Mouse (Mus musculus): ENCODE data around the gene H2al1m. TPM values are rescaled to one million over a fixed set of nuclear protein-coding genes. Genes with fewer than 3 reads are reported as not detected.
A peak's percentile ranks its signal among the peaks of the same experiment; 100 is the strongest.
"Not testable (repeated sequence)": the region's sequence is repeated elsewhere in the genome, so short reads cannot be mapped to it uniquely, and the experiment has no call there.

Gene H2al1m
- total RNA-seq (2021) = 1 to 10 TPM in 1 of 2 experiments, not detected in 1; 1.4 TPM
- long read RNA-seq, experiment 1 = 0 reads
- long read RNA-seq, experiment 2 = 0 reads

DNA sequence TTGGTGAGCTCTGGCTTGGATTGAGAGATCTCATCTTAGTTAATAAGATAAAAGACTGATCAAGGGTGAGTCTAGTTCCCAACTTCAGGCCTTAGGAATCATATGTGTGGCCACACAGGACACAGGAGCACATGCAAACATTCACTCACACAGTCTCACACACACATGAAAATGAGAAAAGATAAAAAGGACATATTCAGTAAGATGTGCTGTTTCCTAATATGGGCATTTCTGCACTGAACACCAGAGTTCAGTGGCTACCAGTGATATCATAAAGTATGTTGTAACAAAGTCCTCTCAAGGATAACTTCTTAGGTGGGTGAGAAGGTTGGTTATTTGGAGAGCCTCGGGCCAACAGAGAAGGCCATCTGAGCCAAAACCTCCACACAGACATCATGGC, at the start of gene H2al1m:
H2al1m (plus strand) TSS at position 301 of the 400 bp plus-strand sequence.
- DNase-seq (ENCODE audit: low spot score in 2 of 2) = not testable (repeated sequence)

GRCm38 (mm10) chrX:9240737-9241591, 42.6 kb upstream of the H2al1m start:
- DNase-seq (ENCODE audit: low spot score in 2 of 2) = peak in 1 of 2 experiments; percentile 41

DNA sequence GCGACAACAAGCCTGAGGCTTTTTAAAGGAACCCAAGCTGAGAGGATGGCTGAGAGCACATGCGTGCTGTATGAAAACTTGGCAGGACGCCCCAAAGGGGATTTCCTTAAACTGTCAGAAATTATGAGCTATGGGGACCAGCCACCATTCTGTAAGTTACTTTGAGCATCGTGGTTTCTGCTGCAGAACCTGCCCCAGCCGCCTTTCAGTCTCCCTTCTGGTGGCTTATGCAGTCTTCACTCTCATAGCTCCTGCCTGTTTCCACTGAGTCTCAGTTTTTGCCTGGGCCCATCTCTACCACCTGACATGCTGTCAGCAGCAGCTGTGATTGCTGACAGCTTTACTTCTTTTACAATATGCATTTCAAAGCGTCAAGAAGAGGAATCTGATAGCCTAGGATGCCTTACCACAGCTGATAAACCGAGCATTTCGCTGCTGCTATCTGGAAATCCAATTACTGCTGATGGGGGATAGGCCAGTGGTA, 40.1 kb upstream of the H2al1m start:
- DNase-seq (ENCODE audit: low spot score in 2 of 2) = no peak

- DNase-seq (ENCODE audit: low spot score in 2 of 2) = no peak
Measured at GRCm38 (mm10) chrX:9244603-9245336, 38.8 kb upstream of the H2al1m start.

DNA sequence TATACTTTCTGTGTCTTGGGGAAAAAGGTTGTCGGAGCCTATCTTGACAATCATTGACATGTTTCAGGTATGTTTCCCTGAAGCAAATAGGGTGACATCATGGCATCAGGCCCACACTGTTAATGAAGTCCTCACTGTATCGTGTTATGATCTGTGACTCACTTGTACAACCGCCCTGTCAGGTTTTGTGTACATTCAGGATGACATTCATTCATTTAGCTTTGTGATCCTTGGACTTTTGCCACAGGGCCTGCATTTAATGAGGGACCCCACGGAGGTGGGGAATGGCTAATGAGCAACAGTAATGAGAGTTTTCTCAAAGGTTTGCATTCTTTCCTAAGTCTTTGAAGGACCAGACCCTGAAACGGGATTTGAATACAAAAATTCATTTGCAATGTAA, 34.7 kb upstream of the H2al1m start:
- no peak for DNase-seq (ENCODE audit: low spot score in 2 of 2)

GRCm38 (mm10) chrX:9253990-9254389, 29.6 kb upstream of the H2al1m start:
- no peak for DNase-seq (ENCODE audit: low spot score in 2 of 2)

- no peak for DNase-seq (ENCODE audit: low spot score in 2 of 2)
Measured at GRCm38 (mm10) chrX:9254901-9255300, 28.7 kb upstream of the H2al1m start.

GRCm38 (mm10) chrX:9256766-9257165, 26.8 kb upstream of the H2al1m start, which contains the start of gene Gm14862:
Gm14862 (minus strand) TSS chrX:9256899.
- no peak for DNase-seq (ENCODE audit: low spot score in 2 of 2)

- DNase-seq (ENCODE audit: low spot score in 2 of 2) = no peak
Measured at GRCm38 (mm10) chrX:9257831-9258230, 25.7 kb upstream of the H2al1m start.

GRCm38 (mm10) chrX:9259267-9259666, 24.3 kb upstream of the H2al1m start:
- DNase-seq (ENCODE audit: low spot score in 2 of 2) = no peak

DNA sequence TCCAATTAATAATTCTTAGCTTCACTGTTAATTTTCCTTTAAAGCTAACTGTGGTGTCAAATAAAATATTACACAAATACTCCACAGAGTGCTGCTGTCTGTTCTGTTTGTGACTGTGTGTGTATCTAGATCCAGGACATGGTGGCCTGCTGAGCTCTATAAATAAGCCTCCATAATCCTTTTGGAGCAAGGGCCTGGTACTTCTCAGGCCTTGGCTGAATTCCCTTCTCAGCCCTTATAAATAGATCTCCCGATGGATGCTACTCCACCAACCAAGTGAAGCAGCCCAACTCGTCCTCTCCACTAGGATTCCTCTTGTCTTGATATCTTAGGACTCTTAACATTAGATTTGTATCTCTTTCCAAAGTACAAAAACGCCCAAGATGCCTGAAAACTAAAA, 12.5 kb upstream of the H2al1m start:
- no peak for DNase-seq (ENCODE audit: low spot score in 2 of 2)

DNA sequence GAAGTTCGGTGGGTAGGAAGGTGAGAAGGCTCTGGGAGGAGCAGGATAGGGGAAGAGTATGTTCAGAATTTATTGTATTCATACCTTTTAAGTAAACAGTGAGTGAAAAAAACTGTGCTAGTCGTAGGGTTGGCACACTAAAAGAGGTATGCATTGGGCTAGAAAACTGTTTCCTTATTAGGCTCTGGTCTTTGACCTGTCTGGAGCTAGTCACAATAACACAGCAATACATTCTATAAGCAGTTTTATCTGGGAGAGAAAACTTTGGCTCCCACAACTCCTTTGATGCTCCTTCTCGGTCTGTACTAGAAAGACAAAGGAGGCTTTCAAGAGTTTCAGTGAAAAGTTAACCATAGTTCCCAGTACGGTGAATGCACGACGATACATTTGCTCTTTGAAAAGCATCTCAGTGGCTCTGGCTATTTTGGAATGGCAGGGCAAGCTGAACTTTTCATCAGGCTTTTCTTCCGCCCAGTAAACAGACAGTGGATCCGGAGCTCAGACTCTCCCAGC, 11.6 kb upstream of the H2al1m start:
- no peak for DNase-seq (ENCODE audit: low spot score in 2 of 2)

DNA sequence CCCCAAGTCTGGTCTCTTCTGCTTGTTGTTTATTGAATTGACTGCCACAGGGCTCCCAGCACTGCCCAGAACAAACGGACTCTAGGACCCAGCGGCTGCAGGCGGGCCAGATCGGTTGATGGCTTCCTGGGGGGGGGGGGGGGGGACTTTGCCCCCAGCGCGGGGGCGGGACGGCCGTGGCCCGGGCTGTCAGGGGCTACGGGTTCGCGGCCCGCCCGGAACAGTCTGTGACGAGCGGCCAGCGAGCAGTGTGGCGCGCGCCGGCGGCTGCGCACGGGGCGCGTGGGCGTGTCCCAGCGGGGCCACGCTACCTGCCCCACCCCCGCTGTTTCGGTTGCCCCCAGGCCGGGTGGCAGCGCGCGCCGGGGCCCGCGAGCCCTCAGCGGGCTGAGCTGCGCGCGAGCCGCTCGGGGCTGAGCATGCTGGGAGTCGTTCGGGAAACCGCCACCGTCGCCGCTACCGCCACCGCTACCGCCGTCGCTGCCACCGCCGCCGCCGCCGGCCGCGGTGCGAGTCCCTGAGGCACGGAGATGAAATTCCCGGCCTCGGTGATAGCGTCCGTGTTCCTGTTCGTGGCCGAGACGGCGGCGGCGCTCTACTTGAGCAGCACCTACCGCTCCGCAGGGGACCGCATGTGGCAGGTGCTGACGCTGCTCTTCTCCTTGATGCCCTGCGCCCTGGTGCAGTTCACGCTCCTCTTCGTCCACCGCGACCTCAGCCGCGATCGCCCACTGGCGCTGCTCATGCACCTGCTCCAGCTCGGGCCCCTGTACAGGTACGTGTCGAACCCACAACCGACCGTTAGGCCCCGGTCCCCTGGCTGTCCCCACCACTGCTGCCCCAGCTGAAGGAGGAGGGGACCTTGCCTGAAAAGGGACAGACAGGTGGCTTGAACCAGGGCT, 10.9 kb upstream of the H2al1m start, which contains the start of gene Xk:
Xk (plus strand) TSS at position 297 of the 902 bp plus-strand sequence.
- peak; percentile 25 to 38 for DNase-seq (ENCODE audit: low spot score in 2 of 2)

- DNase-seq (ENCODE audit: low spot score in 2 of 2) = no peak
Measured at GRCm38 (mm10) chrX:9273377-9274002, 10.1 kb upstream of the H2al1m start.

DNA sequence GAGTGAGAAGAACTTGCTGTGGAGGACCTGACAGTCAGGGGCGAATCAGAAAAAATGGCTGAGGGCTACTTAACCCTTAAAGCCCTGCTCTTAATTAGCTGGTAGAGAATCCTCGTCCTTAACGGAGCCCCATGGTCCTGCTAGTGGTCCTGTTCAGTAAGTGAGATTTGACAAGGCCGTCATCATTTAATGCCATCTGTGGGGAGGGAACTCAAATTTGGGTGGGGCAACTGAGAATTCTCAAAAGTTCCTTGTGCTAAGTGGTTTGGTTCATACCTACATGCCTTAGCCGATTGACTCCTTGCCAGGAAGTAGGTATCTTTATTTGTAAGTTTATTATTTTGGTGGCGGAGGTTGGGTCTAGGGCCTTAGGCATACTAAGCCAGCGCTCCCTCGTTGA, 9.2 kb upstream of the H2al1m start:
- no peak for DNase-seq (ENCODE audit: low spot score in 2 of 2)

DNA sequence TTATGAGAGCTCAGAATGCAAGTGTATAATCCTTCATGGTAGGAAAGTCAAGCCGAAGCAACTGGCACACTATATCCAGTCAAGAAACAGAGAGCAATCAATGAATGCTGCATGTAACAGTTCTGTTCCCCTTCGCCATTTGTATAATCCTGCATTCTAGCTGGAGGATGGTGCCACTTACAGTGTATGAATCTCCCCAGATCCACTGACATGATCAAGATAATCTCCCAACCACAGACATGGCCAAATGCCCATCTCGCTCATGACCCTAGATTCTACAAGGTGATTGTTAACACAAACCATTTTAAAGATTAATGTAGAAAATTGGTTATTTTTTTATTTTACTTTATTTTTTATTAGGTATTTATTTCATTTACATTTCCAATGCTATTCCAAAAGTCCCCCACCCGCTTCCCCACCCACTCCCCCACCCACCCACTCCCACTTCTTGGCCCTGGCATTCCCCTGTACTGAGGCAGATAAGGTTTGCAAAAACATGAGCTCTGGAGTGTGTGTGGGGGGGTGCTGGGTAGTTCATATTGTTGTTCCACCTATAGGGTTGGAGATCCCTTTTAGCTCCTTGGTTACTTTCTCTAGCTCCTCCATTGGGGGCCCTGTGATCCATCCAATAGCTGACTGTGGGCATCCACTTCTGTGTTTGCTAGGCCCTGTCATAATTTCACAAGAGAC, 9.7 kb downstream of the H2al1m start:
- not testable (repeated sequence) for DNase-seq (ENCODE audit: low spot score in 2 of 2)

- no peak for DNase-seq (ENCODE audit: low spot score in 2 of 2)
Measured at GRCm38 (mm10) chrX:9298413-9298864, 14.9 kb downstream of the H2al1m start.

GRCm38 (mm10) chrX:9302791-9303190, 19.2 kb downstream of the H2al1m start:
- no peak for DNase-seq (ENCODE audit: low spot score in 2 of 2)

GRCm38 (mm10) chrX:9303455-9303854, 19.9 kb downstream of the H2al1m start:
- DNase-seq (ENCODE audit: low spot score in 2 of 2) = no peak
